Mouse (Mus musculus) myocyte (in vitro differentiated cells): ENCODE data around the gene Tceanc2.

ENCODE experiments used
- CEBPB ChIP-seq: IDR thresholded peaks from 2 replicates; pipeline ENCODE4 v1.6.1; 2011; ENCODE audit warnings: mild to moderate bottlenecking, moderate library complexity; ENCODE audit not compliant: poor library complexity, insufficient read depth, severe bottlenecking
- E2F4 ChIP-seq: IDR thresholded peaks from one replicate; pipeline ENCODE4 v1.6.1; 2011; ENCODE audit warnings: mild to moderate bottlenecking, control low read depth, moderate library complexity; ENCODE audit not compliant: insufficient read depth
- MAX ChIP-seq: IDR thresholded peaks from one replicate; pipeline ENCODE4 v1.6.1; 2011; ENCODE audit warnings: low read depth, mild to moderate bottlenecking, control low read depth
- MYOD1 ChIP-seq, 3 experiments: IDR thresholded peaks; one replicate each; pipeline ENCODE4 v1.6.1; 2011; ENCODE audit warnings: control low read depth in 2 of 3, low read depth in 2 of 3, mild to moderate bottlenecking in 2 of 3, moderate library complexity in 1 of 3; ENCODE audit not compliant: insufficient read length in 2 of 3, control insufficient read depth in 1 of 3
- MYOG ChIP-seq, 3 experiments: IDR thresholded peaks; one replicate each; pipeline ENCODE4 v1.6.1; 2011; ENCODE audit warnings: control low read depth in 2 of 3, low read depth in 2 of 3, mild to moderate bottlenecking in 2 of 3; ENCODE audit not compliant: insufficient read length in 2 of 3, control insufficient read depth in 1 of 3, insufficient read depth in 1 of 3
- POLR2A ChIP-seq: IDR thresholded peaks from one replicate; pipeline ENCODE4 v1.6.1; 2011; ENCODE audit warnings: low read depth, mild to moderate bottlenecking, control low read depth, moderate library complexity; ENCODE audit not compliant: insufficient read length
- POLR2AphosphoS2 ChIP-seq: IDR thresholded peaks from one replicate; pipeline ENCODE4 v1.6.1; 2011; ENCODE audit warnings: low read depth, control low read depth; ENCODE audit not compliant: insufficient read length
- SRF ChIP-seq: IDR thresholded peaks from one replicate; pipeline ENCODE4 v1.6.1; 2011; ENCODE audit warnings: low read depth; ENCODE audit not compliant: control insufficient read depth, insufficient read length
- TCF12 ChIP-seq: IDR thresholded peaks from one replicate; pipeline ENCODE4 v1.6.1; 2011; ENCODE audit warnings: mild to moderate bottlenecking, control low read depth; ENCODE audit not compliant: poor library complexity, insufficient read depth, severe bottlenecking
- TCF3 ChIP-seq: IDR thresholded peaks from one replicate; pipeline ENCODE4 v1.6.1; 2011; ENCODE audit warnings: low read depth, control low read depth; ENCODE audit not compliant: insufficient read length
- USF1 ChIP-seq: IDR thresholded peaks from one replicate; pipeline ENCODE4 v1.6.1; 2011; ENCODE audit warnings: low read depth, mild to moderate bottlenecking, control low read depth, moderate library complexity

DNA sequence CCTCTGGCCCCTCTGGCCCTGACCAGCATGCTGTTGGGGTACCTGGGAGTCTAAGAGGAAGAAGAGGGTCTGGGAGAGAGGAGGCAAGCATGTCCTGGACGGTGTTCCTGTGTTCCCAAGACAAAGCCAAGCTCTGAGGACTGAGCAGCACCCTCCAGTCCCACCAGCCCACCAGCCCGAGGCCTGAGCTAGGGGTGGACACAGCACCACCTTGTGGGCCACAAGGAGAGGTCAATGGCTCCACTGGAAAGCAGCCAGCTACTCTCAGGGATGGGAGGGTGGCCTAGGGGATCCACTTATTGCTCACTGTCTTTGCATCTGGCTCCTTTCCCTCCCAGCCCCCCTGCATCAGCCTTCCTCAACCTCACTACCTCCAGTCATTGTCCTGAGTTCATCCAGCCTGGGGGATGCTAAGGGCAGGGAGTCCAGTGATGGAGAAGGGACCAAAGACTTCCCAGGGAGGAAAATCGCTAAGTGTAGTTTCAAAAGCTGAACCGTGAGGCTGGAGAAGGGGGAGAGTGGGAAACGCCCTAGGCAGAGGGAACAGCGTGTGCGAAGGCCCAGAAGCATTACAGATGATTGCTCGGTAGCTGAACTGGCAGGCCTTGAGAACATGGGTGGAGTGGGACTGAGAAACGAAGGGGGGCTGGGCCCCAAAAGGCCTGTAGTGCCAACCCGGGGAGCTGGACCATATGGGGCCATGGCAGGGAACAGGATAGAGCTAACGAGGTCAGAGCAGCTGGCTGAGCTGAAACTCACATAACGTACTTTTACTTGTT, 57.6 kb downstream of the Tceanc2 start:
- TF ChIP-seq POLR2AphosphoS2: no peak
- no peak for TF ChIP-seq POLR2A
- TF ChIP-seq SRF: no peak
- no peak for TF ChIP-seq MYOG (IDR thresholded peaks at IDR 0.05; ENCODE audit: control insufficient read depth in 1 of 3, insufficient read depth in 1 of 3, insufficient read length in 2 of 3, low read depth in 2 of 3)
- TF ChIP-seq USF1: no peak
- no peak for TF ChIP-seq MAX
- TF ChIP-seq CEBPB: no peak
- TF ChIP-seq E2F4: no peak
- no peak for TF ChIP-seq TCF12
- no peak for TF ChIP-seq MYOD1 (IDR thresholded peaks at IDR 0.05; ENCODE audit: control insufficient read depth in 1 of 3, insufficient read length in 2 of 3, low read depth in 2 of 3)
- TF ChIP-seq TCF3: no peak
